Mouse (Mus musculus): Measurements from ENCODE around the gene Otud3. TPM values are rescaled to one million over a fixed set of nuclear protein-coding genes. Genes with fewer than 3 reads are reported as not detected.
A peak's percentile ranks its signal among the peaks of the same experiment; 100 is the strongest.

Otud3 gene
- polyA plus RNA-seq (2015; fragmentation: Nextera tagmentation; extraction: Ambion mirVana) = 2.4 and 2.6 TPM in 2 replicates

DNA sequence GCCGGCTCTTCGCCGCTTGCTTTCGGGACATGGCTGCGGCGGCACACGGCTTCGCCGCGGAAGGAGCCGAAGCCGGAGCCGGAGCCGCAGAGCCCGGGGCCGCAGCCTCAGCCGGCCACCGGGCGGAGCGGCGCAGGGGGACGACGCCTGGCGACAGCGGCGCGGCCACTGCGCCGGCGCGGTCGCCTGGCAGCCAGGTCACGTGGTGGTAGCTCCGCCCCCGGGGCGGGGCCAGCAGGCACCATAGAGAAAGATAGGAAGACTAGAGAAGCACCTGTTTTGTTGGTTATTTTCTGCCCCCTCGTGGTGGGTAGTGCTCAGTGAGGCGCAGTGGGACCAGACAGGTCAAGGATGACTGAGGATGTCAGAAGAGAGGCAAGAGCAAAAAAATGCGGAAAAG, at the start of gene Otud3:
TSS of gene Otud3 (minus strand) at position 149 of the 400 bp plus-strand sequence.
- Histone ChIP-seq H3K4me2 (replicated peaks; ENCODE audit: low read depth) (peak within 1 kb of the TSS; percentile 97), H3K27me3 (ENCODE audit: control insufficient read depth, insufficient read depth, low read length) (no peaks in the 10 kb centered on the region), H3K27ac (replicated peaks) (peak within 1 kb of the TSS; percentile 79), H3K4me1 (replicated peaks; ENCODE audit: control insufficient read depth, insufficient read depth) (no peaks in the 10 kb centered on the region), H3K9ac (ENCODE audit: low read length) (peak within 1 kb of the TSS; percentile 86), H3K9me3 (ENCODE audit: control insufficient read depth, low read length) (no peaks in the 10 kb centered on the region), H3K4me3 (ENCODE audit: low read depth, low read length) (peak within 1 kb of the TSS; percentile 84), H3K36me3 (ENCODE audit: control insufficient read depth, insufficient read depth, low read length) (peaks cover 7% of the 10 kb centered on the region)
- ATAC-seq (ENCODE audit: low FRiP score, low TSS enrichment) (peak; percentile 95), DNase-seq (ENCODE audit: low spot score) (peak; percentile 96)
- WGBS = 1% methylated on average over 37 of the region's 39 CpGs
- TF ChIP-seq EP300 (optimal IDR thresholded peaks at IDR 0.05) (no peak), CTCF (IDR thresholded peaks at IDR 0.05; ENCODE audit: low read depth) (peak; percentile 83)

DNA sequence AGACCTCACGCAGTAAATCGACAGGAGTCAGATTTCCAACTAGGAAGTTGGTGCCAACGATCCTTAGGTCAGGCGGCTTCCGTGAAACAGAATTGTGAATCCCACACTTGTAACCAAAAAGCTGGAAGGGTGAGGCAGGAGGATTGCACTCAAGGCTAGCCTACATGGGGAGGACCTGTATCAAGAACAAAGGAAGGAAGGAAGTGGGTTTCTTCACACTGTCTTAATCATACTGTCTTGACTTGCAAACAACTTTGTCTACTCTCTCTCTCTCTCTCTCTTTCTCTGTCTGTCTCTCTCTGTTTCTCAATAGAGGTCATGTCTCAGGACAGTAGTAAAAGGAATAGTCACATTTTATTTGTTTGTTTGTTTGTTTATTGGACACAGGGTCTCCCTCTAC, 49.0 kb upstream of the Otud3 start:
- H3K4me2 ChIP-seq (replicated peaks; ENCODE audit: low read depth) = no peak overlapping the region
- no peaks in the 10 kb centered on the region for H3K9me3 ChIP-seq (ENCODE audit: control insufficient read depth, low read length)
- WGBS = 88% methylated on average over 5 of the region's 5 CpGs
- TF ChIP-seq CTCF (IDR thresholded peaks at IDR 0.05; ENCODE audit: low read depth) (no peak), EP300 (optimal IDR thresholded peaks at IDR 0.05) (no peak)
- no peaks in the 10 kb centered on the region for H3K36me3 ChIP-seq (ENCODE audit: control insufficient read depth, insufficient read depth, low read length)
- H3K4me1 ChIP-seq (replicated peaks; ENCODE audit: control insufficient read depth, insufficient read depth) = no peaks in the 10 kb centered on the region
- ATAC-seq (ENCODE audit: low FRiP score, low TSS enrichment) (no peak), DNase-seq (ENCODE audit: low spot score) (no peak)
- H3K4me3 ChIP-seq (ENCODE audit: low read depth, low read length) = no peak overlapping the region
- no peaks in the 10 kb centered on the region for H3K27me3 ChIP-seq (ENCODE audit: control insufficient read depth, insufficient read depth, low read length)
- H3K9ac ChIP-seq (ENCODE audit: low read length) = no peak overlapping the region
- no peak overlapping the region for H3K27ac ChIP-seq (replicated peaks)

- Histone ChIP-seq H3K9ac (ENCODE audit: low read length) (no peak overlapping the region), H3K4me3 (ENCODE audit: low read depth, low read length) (no peak overlapping the region), H3K4me2 (replicated peaks; ENCODE audit: low read depth) (no peak overlapping the region), H3K27me3 (ENCODE audit: control insufficient read depth, insufficient read depth, low read length) (no peaks in the 10 kb centered on the region), H3K4me1 (replicated peaks; ENCODE audit: control insufficient read depth, insufficient read depth) (no peaks in the 10 kb centered on the region), H3K9me3 (ENCODE audit: control insufficient read depth, low read length) (no peaks in the 10 kb centered on the region), H3K36me3 (ENCODE audit: control insufficient read depth, insufficient read depth, low read length) (no peaks in the 10 kb centered on the region), H3K27ac (replicated peaks) (no peak overlapping the region)
- TF ChIP-seq CTCF (IDR thresholded peaks at IDR 0.05; ENCODE audit: low read depth) = no peak
- TF ChIP-seq EP300 (optimal IDR thresholded peaks at IDR 0.05) = no peak
- no peak for DNase-seq (ENCODE audit: low spot score)
- 78% methylated on average over 7 of the region's 7 CpGs for WGBS
- no peak for ATAC-seq (ENCODE audit: low FRiP score, low TSS enrichment)
These were observed 46.2 kb upstream of the Otud3 start for GRCm38 (mm10) chr4:138959926-138960325.

- ATAC-seq (ENCODE audit: low FRiP score, low TSS enrichment) (no peak), DNase-seq (ENCODE audit: low spot score) (no peak)
- 51% methylated on average over 15 of the region's 15 CpGs for WGBS
- Histone ChIP-seq H3K4me2 (replicated peaks; ENCODE audit: low read depth) (no peak overlapping the region), H3K36me3 (ENCODE audit: control insufficient read depth, insufficient read depth, low read length) (no peaks in the 10 kb centered on the region), H3K4me1 (replicated peaks; ENCODE audit: control insufficient read depth, insufficient read depth) (no peaks in the 10 kb centered on the region), H3K27ac (replicated peaks) (no peak overlapping the region), H3K9ac (ENCODE audit: low read length) (no peak overlapping the region), H3K27me3 (ENCODE audit: control insufficient read depth, insufficient read depth, low read length) (no peaks in the 10 kb centered on the region), H3K9me3 (ENCODE audit: control insufficient read depth, low read length) (no peaks in the 10 kb centered on the region), H3K4me3 (ENCODE audit: low read depth, low read length) (no peak overlapping the region)
- TF ChIP-seq EP300 (optimal IDR thresholded peaks at IDR 0.05) (no peak), CTCF (IDR thresholded peaks at IDR 0.05; ENCODE audit: low read depth) (no peak)
These were observed 45.4 kb upstream of the Otud3 start for GRCm38 (mm10) chr4:138959120-138959519.

DNA sequence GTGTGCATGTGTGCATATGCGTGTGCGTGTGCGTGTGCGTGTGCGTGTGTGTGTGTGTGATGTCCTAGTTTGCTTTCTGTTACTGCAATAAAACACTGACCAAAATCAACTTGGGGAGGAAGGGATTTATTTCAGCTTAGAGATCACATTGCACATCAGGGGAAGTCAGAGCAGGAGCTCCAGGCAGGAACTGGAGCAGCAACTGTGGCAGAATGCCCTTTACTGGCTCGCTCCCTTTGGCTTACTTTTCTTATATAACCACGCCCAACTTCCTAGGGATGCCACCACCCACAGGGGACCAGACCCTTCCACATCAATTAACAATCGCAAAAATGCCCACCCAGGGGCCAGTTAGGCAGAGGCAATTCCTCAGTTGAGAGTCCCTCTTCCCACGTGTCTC, 44.9 kb upstream of the Otud3 start:
- Histone ChIP-seq H3K27ac (replicated peaks) (no peak overlapping the region), H3K36me3 (ENCODE audit: control insufficient read depth, insufficient read depth, low read length) (no peaks in the 10 kb centered on the region), H3K9ac (ENCODE audit: low read length) (no peak overlapping the region), H3K4me3 (ENCODE audit: low read depth, low read length) (no peak overlapping the region), H3K9me3 (ENCODE audit: control insufficient read depth, low read length) (no peaks in the 10 kb centered on the region), H3K27me3 (ENCODE audit: control insufficient read depth, insufficient read depth, low read length) (no peaks in the 10 kb centered on the region), H3K4me1 (replicated peaks; ENCODE audit: control insufficient read depth, insufficient read depth) (no peaks in the 10 kb centered on the region), H3K4me2 (replicated peaks; ENCODE audit: low read depth) (no peak overlapping the region)
- DNase-seq (ENCODE audit: low spot score) = no peak
- no peak for ATAC-seq (ENCODE audit: low FRiP score, low TSS enrichment)
- TF ChIP-seq CTCF (IDR thresholded peaks at IDR 0.05; ENCODE audit: low read depth) (no peak), EP300 (optimal IDR thresholded peaks at IDR 0.05) (no peak)
- 84% methylated on average over 9 of the region's 9 CpGs for WGBS

- no peak overlapping the region for H3K9ac ChIP-seq (ENCODE audit: low read length)
- H3K27ac ChIP-seq (replicated peaks) = no peak overlapping the region
- no peaks in the 10 kb centered on the region for H3K9me3 ChIP-seq (ENCODE audit: control insufficient read depth, low read length)
- H3K4me1 ChIP-seq (replicated peaks; ENCODE audit: control insufficient read depth, insufficient read depth) = no peaks in the 10 kb centered on the region
- no peaks in the 10 kb centered on the region for H3K36me3 ChIP-seq (ENCODE audit: control insufficient read depth, insufficient read depth, low read length)
- peak; percentile 29; the same call in 1 of the 2 replicates for TF ChIP-seq CTCF (IDR thresholded peaks at IDR 0.05; ENCODE audit: low read depth)
- TF ChIP-seq EP300 (optimal IDR thresholded peaks at IDR 0.05) = no peak
- no peaks in the 10 kb centered on the region for H3K27me3 ChIP-seq (ENCODE audit: control insufficient read depth, insufficient read depth, low read length)
- no peak for ATAC-seq (ENCODE audit: low FRiP score, low TSS enrichment)
- no peak overlapping the region for H3K4me2 ChIP-seq (replicated peaks; ENCODE audit: low read depth)
- no peak overlapping the region for H3K4me3 ChIP-seq (ENCODE audit: low read depth, low read length)
- DNase-seq (ENCODE audit: low spot score) = no peak
- WGBS = 75% methylated on average over 2 of the region's 2 CpGs
These were observed 34.5 kb upstream of the Otud3 start for GRCm38 (mm10) chr4:138948257-138948656.

Measured in stomach, postnatal 0 days (tissue).